Mouse (Mus musculus) intestine, postnatal 0 days (tissue): Measurements from ENCODE around the gene Utp14b. TPM values are rescaled to one million over a fixed set of nuclear protein-coding genes. Genes with fewer than 3 reads are reported as not detected.
A peak's percentile ranks its signal among the peaks of the same experiment; 100 is the strongest.

Experiments used
- ATAC-seq: fragments of 200-750 bp; cut with Nextera tagmentation; 2 replicates; pipeline ENCODE4 v1.8.0; 2017; ENCODE audit warnings: mild to moderate bottlenecking, moderate TSS enrichment, moderate library complexity
- H3K27ac ChIP-seq: fragments of 300-500 bp; sonication (generic); 2 replicates; pipeline ENCODE4 v1.5.1; 2014; ENCODE audit warnings: mild to moderate bottlenecking, low read depth, low read length, moderate library complexity
- H3K27me3 ChIP-seq: fragments of 300-500 bp; sonication (generic); replicated peaks from 2 replicates; pipeline ENCODE4 v1.6.1; 2014; ENCODE audit warnings: low read length, mixed read lengths; ENCODE audit not compliant: control insufficient read depth, insufficient read depth
- H3K36me3 ChIP-seq: fragments of 300-500 bp; sonication (generic); 2 replicates; pipeline ENCODE4 v1.6.1; 2014; ENCODE audit warnings: mild to moderate bottlenecking, moderate library complexity; ENCODE audit not compliant: control insufficient read depth, insufficient read depth
- H3K4me1 ChIP-seq: fragments of 300-500 bp; sonication (generic); replicated peaks from 2 replicates; pipeline ENCODE4 v1.6.1; 2014; ENCODE audit warnings: antibody characterized with exemption, low read length, mixed read lengths; ENCODE audit not compliant: control insufficient read depth, insufficient read depth
- H3K4me2 ChIP-seq: fragments of 300-500 bp; sonication (generic); replicated peaks from 2 replicates; pipeline ENCODE4 v1.6.1; 2014; ENCODE audit warnings: low read depth, mild to moderate bottlenecking, moderate library complexity
- H3K4me3 ChIP-seq: fragments of 300-500 bp; sonication (generic); 2 replicates; pipeline ENCODE4 v1.5.1; 2014; ENCODE audit warnings: low read depth, low read length
- H3K9ac ChIP-seq: fragments of 300-500 bp; sonication (generic); 2 replicates; pipeline ENCODE4 v1.6.1; 2014; ENCODE audit warnings: mild to moderate bottlenecking, low read depth, low read length
- H3K9me3 ChIP-seq: fragments of 300-500 bp; sonication (generic); 2 replicates; pipeline ENCODE4 v1.6.1; 2016; ENCODE audit warnings: mixed run types; ENCODE audit not compliant: control insufficient read depth
- CTCF ChIP-seq: sonication (generic); IDR thresholded peaks from 2 replicates; pipeline ENCODE4 v1.5.1; 2016; ENCODE audit warnings: low read depth, mild to moderate bottlenecking, control low read depth, antibody characterized with exemption, moderate library complexity
- WGBS: fragments of 180-500 bp; shearing (Covaris S2); extraction: QIAGEN DNeasy Blood & Tissue Kit; methylation state at CpG from one replicate; pipeline ENCODE4 v1.1.7; 2014; 5-methylcytosine and 5-hydroxymethylcytosine counted together
- polyA plus RNA-seq: library from polyadenylated mRNA; unstranded; fragments of >200 nt; fragmentation: Nextera tagmentation; extraction: Ambion mirVana; gene quantifications from 2 replicates; pipeline ENCODE4 v1.2.1, GENCODE M21; 2015

Gene Utp14b
- polyA plus RNA-seq, 1 experiment from 2014 or later: 5.1 TPM

GRCm38 (mm10) chr1:78696903-78697302 lies 39.1 kb downstream of the Utp14b start:
- no peak overlapping the region for H3K4me2 ChIP-seq
- H3K27me3 ChIP-seq: no peaks in the 10 kb centered on the region
- peak; percentile 47; the same call in 1 of the 2 replicates for ATAC-seq
- 0 out of 2 replicates have a peak overlapping the region, but pooled peaks have one; percentile 46 for H3K27ac ChIP-seq
- TF ChIP-seq CTCF: no peak
- no peak overlapping the region for H3K9ac ChIP-seq
- no peaks in the 10 kb centered on the region for H3K4me1 ChIP-seq
- no peaks in the 10 kb centered on the region for H3K9me3 ChIP-seq
- 60% methylated on average over 5 of the region's 5 CpGs for WGBS
- H3K4me3 ChIP-seq: no peak overlapping the region
- peaks cover 77% of the 10 kb centered on the region for H3K36me3 ChIP-seq

- Histone ChIP-seq H3K36me3 (peaks cover 74% of the 10 kb centered on the region), H3K4me1 (no peaks in the 10 kb centered on the region)
- no peak for ATAC-seq
Measured at GRCm38 (mm10) chr1:78698138-78698537, 40.3 kb downstream of the Utp14b start.

GRCm38 (mm10) chr1:78701740-78702139 lies 43.9 kb downstream of the Utp14b start:
- Histone ChIP-seq H3K4me1 (no peaks in the 10 kb centered on the region), H3K27ac (0 out of 2 replicates have a peak overlapping the region, but pooled peaks have one; percentile 74), H3K9me3 (no peaks in the 10 kb centered on the region), H3K27me3 (no peaks in the 10 kb centered on the region), H3K36me3 (peaks cover 73% of the 10 kb centered on the region), H3K4me2 (no peak overlapping the region), H3K4me3 (no peak overlapping the region), H3K9ac (no peak overlapping the region)
- WGBS: 87% methylated on average over 3 of the region's 3 CpGs
- TF ChIP-seq CTCF: no peak
- no peak for ATAC-seq

More at GRCm38 (mm10) chr1:78698138-78698537, 40.3 kb downstream of the Utp14b start:
- H3K27ac ChIP-seq: no peak overlapping the region
- no peak overlapping the region for H3K4me3 ChIP-seq
- H3K27me3 ChIP-seq: no peaks in the 10 kb centered on the region
- H3K9ac ChIP-seq: no peak overlapping the region
- no peak overlapping the region for H3K4me2 ChIP-seq
- 66% methylated on average over 6 of the region's 6 CpGs for WGBS
- TF ChIP-seq CTCF: no peak
- no peaks in the 10 kb centered on the region for H3K9me3 ChIP-seq

- Histone ChIP-seq H3K4me3 (no peak overlapping the region), H3K27me3 (no peaks in the 10 kb centered on the region), H3K27ac (peak overlapping the region; percentile 74), H3K4me1 (no peaks in the 10 kb centered on the region), H3K9me3 (no peaks in the 10 kb centered on the region), H3K9ac (no peak overlapping the region), H3K36me3 (peaks cover 67% of the 10 kb centered on the region), H3K4me2 (no peak overlapping the region)
- TF ChIP-seq CTCF: no peak
- ATAC-seq: peak; percentile 39
- 58% methylated on average over 14 of the region's 14 CpGs for WGBS
Measured at GRCm38 (mm10) chr1:78702282-78702963, 44.6 kb downstream of the Utp14b start.

GRCm38 (mm10) chr1:78702964-78703285 lies 45.1 kb downstream of the Utp14b start:
- no peak for TF ChIP-seq CTCF
- WGBS: 67% methylated on average over 2 of the region's 2 CpGs
- ATAC-seq: no peak
- Histone ChIP-seq H3K27ac (peak overlapping the region; percentile 74), H3K4me2 (no peak overlapping the region), H3K36me3 (peaks cover 64% of the 10 kb centered on the region), H3K27me3 (no peaks in the 10 kb centered on the region), H3K4me1 (no peaks in the 10 kb centered on the region), H3K4me3 (no peak overlapping the region), H3K9me3 (no peaks in the 10 kb centered on the region), H3K9ac (no peak overlapping the region)

- no peak overlapping the region for H3K4me3 ChIP-seq
- H3K27ac ChIP-seq: no peak overlapping the region
- no peak for TF ChIP-seq CTCF
- H3K4me2 ChIP-seq: no peak overlapping the region
- no peaks in the 10 kb centered on the region for H3K4me1 ChIP-seq
- no peaks in the 10 kb centered on the region for H3K27me3 ChIP-seq
- peaks cover 40% of the 10 kb centered on the region for H3K36me3 ChIP-seq
- no peak overlapping the region for H3K9ac ChIP-seq
- 88% methylated on average over 10 of the region's 10 CpGs for WGBS
- H3K9me3 ChIP-seq: no peaks in the 10 kb centered on the region
- ATAC-seq: no peak
Measured at GRCm38 (mm10) chr1:78706338-78706737, 48.5 kb downstream of the Utp14b start.

GRCm38 (mm10) chr1:78707280-78707679 lies 49.4 kb downstream of the Utp14b start:
- Histone ChIP-seq H3K9ac (no peak overlapping the region), H3K27me3 (no peaks in the 10 kb centered on the region), H3K36me3 (peaks cover 31% of the 10 kb centered on the region), H3K27ac (no peak overlapping the region), H3K4me1 (no peaks in the 10 kb centered on the region), H3K9me3 (no peaks in the 10 kb centered on the region), H3K4me2 (no peak overlapping the region), H3K4me3 (no peak overlapping the region)
- no peak for ATAC-seq
- peak; percentile 51 for TF ChIP-seq CTCF
- WGBS: 70% methylated on average over 4 of the region's 4 CpGs
